Mouse (Mus musculus): ENCODE measurements at regions not wholly inside any gene's neighbourhood (a gene's known extent, or its start where the extent isn't known, plus 50 kb on each side); places are given as distances from the start of the nearest gene placed in this dataset.
"Not testable (repeated sequence)": the region's sequence is repeated elsewhere in the genome, so short reads cannot be mapped to it uniquely, and the experiment has no call there.

DNA sequence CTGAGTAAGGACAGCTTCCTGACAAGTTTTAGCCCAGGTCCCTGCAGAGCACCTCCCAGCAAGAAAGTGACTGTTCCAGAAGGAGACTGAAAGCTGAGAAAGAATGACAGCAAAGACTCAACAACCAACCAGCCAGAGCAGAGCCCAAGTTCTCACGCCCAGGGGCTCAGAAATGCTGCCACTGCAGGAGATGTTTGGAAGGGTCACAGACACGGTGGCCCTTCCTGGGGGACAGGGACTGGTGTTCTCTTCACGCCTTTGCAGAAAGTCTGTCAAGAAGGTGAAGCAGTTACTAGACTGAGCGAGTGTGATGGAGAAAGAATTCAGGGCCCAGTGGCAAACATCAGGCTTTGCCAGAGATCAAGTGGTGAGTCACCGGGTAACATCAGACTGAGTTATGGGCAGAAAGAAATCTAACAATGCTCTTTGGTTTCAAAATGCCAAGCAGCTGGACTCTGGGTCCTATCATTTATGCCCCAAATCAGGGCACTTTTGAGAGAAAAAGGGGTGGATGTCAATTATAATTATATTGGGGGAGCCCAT is 154.2 kb upstream of the Hes1 start:
- DNase-seq (ENCODE audit: extremely low read depth, low read depth, low spot score) = no peak

DNA sequence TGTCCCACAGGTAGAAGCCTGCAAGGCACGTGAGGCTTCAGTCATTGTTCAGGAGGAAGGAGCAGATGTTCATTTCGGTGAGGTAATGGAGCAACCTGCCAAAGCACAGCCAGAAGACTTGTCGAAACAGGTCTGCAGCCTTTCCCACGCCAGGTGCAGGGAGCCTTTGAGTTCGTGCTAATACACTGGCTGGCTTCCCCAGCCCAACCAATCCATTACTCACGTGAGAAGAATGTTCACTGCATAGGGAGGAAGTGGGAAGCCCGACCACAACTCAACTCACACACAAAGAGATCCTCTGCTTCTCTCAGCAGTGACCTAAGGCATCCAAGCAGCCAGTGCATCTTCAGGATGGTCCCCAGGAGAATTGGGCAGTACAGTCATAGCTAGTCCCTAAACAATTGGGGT is 153.0 kb upstream of the Hes1 start:
- DNase-seq (ENCODE audit: extremely low read depth, low read depth, low spot score) = peak; percentile 91

DNA sequence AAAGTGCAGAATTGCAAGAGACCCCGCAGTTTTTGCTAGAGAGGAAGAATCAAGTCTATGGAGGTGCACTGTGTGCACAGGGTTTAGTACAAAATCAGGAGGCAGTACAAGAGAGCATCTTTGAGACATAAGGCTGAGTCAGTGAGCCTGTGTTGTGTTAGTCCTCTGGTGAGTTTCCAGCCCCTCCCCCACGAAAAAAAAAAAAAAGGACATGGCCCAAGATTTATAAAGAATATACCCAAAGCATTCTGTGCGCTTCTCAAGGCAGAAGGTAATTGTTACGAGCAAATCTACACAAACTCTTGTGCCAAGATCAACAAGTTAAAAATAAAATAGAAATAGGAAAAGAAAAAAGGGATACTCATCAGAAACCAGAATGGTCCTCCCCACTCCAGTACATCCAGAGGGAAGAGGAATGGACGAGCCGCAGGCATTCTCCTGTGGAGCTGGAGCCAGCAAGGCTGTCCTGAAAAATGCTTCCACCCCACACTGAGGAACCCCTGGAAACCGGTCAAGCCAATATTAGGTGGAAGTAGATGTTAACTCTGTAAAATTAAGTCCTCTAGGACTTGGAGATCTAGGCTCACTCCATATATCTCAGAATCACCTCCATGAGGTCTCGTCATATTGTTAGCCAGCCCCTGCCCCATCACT is 150.7 kb upstream of the Hes1 start:
- DNase-seq (ENCODE audit: extremely low read depth, low read depth, low spot score) = no peak

DNA sequence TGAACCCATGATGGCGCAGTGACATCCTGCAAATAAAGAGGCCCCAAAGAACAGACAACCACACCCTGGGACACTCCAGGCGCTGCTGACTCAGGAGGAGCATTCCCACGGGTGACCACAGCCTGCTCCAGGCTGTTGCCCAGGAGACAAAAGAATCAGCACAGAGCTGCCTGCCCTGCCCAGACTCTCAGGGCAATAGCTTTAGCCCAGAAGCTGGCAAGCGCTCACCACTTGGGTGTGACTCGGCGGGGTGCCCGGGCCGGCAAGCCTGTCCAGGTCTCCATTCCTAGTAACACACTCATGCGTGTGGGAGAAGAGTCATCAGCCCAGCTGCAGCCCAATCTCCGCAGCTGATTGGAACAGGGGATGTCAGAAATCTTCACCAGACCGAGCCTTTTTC is 148.8 kb upstream of the Hes1 start:
- DNase-seq (ENCODE audit: extremely low read depth, low read depth, low spot score) = no peak

DNA sequence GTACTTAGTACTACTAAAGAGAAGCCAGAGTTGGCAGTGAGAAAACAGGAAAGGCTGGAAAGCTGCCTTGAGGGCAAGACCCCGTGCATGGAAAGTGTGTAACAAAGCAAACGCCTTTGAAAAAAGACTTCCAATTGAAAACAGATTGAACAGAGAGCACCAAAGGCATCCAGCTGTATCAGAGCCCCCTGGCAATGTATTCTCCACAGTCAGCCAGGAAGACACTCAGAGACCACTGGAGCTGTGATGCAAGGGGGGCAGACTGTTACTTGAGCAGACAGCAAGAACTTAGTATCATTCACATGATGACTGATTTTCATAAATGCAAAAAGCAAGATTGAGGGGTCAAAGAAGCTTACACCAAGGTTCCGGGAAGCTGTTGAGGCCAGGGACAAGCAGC is 146.2 kb upstream of the Hes1 start:
- DNase-seq (ENCODE audit: extremely low read depth, low read depth, low spot score) = no peak

DNA sequence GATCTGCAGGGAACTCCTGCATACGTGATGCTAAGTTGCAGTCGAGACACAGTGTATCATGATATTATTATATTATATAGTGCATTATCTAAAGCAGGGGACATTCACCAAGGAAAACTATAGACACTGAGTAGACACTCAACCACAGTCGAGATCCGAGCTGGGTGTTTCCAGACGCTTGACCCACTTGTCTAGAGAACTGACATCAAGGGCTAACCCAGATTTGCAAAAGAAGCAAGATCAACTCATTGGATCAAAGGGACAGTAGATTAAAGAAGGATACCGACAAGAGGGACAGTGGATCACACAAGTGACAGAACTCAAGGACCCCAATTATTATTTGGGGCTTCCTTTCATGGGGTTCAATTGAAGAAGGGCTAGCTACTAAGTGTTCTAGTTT is 145.8 kb upstream of the Hes1 start:
- DNase-seq (ENCODE audit: extremely low read depth, low read depth, low spot score) = no peak

DNA sequence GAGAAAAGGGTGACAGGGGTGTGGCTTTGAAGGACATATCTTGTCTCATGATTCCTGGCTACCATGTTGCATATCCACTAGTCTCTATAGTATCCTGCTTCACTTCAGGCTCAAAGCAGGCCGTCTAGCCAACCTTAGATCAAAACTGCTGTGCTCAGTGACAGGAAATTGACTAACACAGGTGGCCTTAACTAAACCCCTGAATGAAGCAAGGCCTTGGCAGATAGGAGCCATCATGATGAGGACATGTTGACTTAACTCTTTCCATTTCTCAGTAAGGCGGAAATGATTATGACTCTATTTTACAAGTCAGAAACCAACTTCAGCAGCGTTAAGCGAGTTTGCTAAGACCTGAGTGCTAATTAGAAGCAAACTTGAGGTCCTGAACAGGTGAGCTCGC is 143.2 kb upstream of the Hes1 start:
- no peak for DNase-seq (ENCODE audit: extremely low read depth, low read depth, low spot score)

DNA sequence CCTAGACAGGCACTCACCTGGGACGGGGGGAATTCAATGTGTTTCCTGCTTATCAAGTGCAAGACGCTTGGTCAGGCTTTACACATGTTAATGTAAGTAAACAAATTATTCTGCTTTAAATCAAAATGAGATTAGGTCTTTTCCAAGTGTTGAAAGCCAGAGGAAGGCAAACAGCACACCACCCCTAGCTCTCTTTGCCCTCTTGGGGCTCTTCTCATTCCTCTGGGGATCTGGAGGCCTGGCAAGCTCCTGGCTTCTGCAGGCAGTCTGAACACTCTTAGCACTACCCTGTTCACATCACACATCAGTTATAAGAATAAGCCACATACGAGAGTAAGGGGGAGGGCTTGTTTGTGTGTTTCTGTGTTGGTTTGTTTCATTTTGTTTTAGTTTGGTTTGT is 142.8 kb upstream of the Hes1 start:
- no peak for DNase-seq (ENCODE audit: extremely low read depth, low read depth, low spot score)

DNA sequence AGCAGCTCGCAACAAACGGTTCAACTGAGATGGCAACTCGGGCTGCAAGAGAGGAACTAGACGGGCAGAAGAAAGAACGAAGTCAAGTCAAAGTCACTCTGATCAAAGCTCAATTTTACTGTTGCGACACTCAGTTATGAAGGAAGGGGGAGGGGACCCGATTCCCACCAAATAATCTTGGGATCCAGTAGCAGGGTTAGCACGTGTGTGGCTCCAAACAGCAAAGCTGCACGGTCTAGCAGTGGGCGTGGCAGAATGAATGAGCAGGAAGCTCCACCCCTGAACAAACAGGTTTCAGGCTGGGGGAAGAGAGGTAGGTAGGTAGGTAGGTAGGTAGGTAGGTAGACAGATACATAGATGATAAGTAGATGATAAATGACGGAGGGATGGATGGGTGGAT is 136.9 kb upstream of the Hes1 start:
- not testable (repeated sequence) for DNase-seq (ENCODE audit: extremely low read depth, low read depth, low spot score)

DNA sequence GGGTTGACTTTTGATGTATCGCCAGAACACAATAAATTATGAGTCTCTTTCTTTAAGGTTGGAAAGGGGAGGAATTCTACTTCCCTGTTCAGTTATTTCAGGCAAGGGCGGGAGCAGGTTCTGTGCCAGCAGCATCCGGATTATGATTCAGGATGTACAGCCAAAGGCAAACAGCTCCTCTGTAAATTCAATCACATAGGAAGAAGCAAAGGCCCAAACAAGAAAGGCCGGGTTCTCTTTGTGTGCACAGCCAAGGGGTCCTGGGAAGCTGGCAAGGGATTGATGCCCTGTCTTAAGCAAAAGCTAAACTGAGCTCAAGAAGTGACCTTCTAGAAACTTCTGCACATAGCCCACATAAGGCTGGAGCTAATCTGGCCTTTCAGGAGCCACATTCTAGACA is 135.9 kb upstream of the Hes1 start:
- DNase-seq (ENCODE audit: extremely low read depth, low read depth, low spot score) = no peak

DNA sequence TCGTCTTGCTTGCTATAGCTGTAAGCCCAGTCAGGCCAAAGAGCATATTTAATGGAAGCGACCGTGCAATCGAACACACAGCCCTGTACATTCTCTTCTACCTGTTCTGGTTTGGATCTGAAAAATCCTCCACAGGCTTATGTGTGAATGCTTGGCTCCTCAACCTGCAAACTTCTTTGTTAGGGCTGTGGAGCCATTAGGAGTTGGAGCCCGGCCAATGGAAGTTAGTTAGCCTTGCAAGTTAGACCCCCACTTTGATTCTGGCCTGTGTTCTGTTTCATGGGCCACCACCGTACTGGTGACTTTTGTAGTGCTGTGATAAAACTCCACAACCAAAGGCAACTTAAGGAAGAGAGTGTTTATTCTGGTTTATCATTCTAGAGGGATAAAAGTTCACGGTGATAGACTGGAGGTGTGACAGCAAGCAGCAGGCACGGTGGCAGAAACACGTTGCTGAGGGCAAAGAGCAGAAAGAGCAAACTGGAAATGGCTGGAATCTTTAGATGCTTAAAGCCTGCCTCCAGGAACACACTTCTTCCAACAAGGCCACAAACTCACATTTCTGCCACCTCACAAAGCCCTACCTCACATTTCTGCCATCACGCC is 132.3 kb upstream of the Hes1 start:
- no peak for DNase-seq (ENCODE audit: extremely low read depth, low read depth, low spot score)

DNA sequence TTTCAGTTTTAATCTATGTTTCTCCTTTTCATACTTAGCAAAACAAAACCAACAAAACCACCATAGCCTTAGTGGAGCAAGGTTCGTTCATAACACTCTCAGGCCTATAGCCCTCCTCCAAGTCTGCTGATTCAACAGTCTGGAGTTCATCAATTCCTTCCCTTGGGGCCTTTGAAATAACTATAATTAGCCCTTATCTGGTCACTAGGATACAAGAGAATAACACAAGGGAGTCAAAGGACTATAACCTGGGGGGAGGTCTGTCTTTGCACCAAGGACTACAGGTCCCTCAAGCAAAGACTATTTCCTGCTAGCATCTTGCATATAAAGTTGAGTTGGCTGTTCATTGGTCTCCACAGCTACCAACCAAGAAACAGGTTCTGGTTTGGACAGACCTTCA is 129.5 kb upstream of the Hes1 start:
- no peak for DNase-seq (ENCODE audit: extremely low read depth, low read depth, low spot score)

DNA sequence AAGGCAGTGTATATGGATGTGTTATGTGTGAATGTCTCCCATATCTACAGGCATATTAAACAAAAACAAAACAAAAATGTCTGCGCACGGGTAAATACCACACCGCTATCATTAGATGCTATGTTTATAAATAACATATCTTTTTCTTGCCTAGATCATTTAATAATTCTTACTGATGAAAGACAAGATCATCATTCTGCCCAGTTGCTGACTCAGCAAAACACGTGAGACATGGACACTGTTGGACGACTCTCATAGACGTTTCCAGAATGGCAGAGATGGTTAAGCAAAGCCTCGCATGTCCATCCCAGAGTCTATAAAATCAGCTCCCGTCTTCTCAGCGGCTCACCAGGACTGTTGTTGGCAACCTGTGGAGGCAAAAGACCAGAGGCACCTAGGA is 125.5 kb upstream of the Hes1 start:
- no peak for DNase-seq (ENCODE audit: extremely low read depth, low read depth, low spot score)

DNA sequence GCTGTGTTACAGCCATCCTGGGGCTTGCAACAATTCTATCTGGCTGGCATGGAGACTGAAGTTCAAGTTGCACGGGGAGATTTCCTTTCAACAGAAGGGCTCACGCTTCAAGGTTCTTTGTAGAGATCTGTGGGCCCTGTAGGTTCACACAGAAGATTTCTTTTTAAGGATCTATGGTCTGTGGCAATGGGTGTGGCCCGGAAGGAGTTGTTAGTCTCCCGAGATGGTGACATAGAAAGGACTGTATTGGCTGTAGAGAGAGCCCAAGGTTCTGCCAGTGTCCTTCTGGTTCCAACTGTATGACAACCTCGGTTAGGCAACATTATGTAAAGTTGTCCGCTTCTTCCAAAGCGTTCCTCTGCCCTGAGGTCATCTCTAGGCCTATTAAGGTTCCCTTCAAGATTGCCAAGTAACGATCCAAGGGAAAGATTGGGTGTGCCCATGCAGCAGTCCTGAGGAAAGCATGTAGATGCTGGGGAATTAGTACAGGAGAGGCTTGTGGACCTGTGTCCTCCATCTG is 124.8 kb upstream of the Hes1 start:
- DNase-seq (ENCODE audit: extremely low read depth, low read depth, low spot score) = no peak

DNA sequence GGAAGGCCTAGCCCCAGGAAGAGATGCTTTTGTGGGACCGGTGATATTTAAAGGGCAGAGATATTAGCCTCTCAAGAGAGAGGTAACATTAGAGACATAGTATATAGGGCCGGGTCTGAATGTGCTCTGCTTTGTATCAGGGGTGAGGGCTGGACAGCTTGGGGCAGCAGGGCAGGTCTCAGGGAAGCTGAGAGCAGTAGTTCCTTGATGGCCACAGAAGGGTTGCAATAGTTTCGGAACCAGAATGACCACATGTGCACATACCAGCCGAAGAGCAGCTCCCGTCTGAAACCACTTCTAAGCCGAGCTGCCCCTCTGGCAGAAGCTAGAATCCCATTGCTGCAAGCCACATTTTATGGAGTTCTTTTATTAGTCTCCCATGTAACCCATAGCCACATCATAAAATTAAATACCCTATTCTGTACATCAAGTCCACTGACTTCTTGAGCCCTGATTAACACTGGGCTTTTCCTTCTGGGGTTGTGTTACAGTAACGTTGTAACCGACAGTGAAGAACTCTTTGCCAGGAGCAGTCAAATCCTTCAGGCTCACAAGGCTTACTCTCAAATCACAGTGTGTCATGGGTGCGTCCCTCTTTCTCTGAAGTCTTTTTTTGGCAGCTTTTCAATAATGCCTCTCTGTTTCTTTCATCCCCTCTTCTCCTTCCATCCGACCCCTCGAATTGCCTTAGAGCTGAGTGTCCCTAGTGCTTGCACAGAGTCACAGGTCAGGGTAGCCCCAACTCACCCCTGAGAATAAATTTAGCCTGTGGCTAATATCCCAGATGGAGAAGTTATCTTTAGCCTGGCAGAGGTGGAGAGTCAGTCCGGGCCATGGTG is 124.1 kb upstream of the Hes1 start:
- no peak for DNase-seq (ENCODE audit: extremely low read depth, low read depth, low spot score)

DNA sequence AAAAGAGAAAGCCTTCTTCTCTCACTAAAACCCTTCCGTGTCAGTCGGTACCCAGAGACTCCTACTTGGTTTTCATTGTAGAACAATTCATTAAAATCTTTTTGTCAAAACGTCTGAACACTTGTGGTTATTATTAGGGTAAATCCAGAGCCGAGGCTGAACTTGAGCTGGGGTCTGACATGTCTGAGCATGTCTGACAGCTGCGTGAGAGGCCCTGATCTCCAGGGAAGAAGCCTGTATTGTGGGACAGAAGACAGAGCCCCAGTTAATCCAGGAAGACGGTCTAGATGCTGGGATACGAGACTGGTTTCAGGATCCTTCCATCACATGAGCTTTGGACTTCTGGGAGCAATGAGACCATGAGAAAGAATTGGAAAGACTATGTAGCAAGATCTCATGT is 122.1 kb upstream of the Hes1 start:
- DNase-seq (ENCODE audit: extremely low read depth, low read depth, low spot score) = no peak

DNA sequence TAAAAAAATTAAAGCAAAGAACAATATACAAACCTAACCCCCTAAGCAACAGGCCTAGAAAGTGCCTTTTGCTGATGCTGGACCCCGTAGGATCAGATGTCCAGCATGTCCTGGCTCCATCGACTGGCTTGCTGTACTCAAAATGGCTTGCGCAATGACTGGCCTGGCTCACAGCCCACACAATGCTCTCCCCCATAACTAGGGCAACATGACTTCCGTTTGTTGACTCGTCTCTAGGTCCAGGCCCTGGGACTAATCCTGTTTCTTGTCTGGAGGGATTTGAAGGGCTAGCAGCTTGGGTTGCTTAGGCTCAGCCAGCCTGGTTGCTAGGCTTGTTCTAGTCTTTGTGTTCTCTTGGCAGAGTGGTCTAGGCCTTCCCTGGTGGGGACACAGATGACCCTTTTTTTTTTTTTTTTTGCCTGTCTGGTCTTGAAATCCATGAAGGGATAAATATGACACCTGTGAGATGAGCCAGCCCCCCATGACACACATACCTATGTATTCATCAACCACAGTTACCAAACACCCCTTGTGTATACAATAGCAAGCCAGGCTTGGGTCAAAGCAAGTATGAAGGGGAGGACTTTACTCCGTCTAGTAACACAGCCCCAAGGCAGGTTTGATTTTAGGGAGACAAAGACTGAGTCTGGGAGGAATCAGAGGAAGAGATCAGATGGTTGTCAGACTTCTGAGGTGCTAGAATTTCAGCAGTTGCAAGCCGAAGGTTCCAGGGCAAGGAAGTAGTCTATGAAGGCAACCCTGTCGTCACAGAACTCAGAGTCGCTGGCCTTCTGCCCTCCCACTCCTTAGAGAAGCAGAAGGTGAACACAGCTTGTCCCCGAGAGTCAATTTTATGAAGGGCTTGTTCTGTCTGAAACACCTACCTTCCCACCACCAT is 120.0 kb upstream of the Hes1 start:
- DNase-seq (ENCODE audit: extremely low read depth, low read depth, low spot score) = no peak

DNA sequence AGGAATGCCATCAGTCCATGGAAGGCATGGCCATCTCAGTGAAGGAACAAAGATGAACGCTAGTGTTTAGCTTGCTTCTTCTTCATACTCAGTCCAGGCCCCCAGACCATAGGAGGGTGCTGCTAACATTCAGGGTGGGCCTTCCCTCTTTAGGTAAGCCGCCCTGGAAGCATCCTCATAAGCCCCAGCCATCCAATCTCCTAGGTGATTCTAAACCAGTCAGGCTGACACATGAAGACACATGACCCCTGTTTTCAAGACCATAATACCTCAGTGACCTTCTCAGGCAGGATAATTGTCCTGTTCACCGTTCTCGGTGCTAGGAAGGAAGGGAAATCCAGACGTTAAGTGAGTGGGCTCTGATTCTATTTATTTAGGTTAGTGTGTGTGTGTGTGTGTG is 119.2 kb upstream of the Hes1 start:
- no peak for DNase-seq (ENCODE audit: extremely low read depth, low read depth, low spot score)

DNA sequence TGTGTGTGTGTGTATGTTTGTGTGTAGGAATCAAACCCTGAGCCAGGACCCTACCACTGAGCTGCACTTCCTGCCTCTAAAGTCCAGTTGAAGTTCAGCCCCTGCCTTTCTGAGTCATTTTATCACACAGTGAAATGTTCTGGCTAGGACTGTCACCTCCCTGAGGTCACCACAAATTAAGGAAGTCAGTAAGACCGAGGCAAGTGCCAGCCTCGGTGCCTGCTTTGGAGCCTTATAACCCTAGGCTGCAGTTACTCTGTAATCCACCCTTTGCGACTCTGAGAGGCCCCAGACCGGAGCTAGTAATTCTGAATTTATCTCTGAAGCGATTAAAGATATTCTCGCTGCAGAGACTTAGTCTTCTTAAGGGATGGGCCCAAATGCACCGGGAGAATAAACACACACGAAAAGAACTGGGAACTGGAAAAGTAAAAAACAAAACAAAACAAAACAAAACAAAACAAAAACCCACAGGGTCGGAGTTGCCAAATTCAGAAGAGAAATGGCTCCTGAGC is 118.8 kb upstream of the Hes1 start:
- no peak for DNase-seq (ENCODE audit: extremely low read depth, low read depth, low spot score)

DNA sequence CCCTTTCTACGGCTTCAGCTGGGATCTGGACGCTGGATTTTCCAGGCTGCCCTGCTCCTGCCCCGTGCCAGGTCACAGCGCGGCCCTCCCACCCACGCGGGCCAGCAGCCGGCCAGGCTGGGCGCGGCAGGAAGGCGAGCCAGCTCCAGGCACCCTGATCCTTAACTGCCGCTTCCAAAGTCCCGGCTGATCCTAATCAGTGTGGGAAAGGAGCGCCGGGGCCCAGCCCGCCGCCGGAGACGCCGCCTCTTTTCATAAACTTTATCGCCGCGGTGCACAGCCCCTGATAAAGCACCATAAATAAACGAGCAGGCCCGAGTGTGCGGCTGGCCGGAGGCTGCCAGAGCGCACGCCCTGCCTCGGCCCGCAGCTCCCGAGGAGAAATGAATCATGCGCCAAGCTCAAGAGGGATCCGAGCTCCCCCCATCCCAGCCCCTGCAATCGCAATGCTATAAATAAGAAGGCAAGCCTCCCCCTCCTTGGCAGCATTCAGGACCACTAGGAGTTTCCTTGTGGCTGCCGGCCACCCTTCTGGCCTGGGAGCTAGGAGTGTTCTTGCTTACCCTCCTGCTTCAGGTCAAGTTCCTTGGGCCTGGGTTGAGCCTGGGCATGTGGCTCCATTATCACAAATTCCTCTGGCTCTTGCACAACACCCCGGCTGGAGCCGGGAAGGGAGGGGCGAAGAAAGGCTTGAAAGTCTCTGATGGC is 118.1 kb upstream of the Hes1 start:
- DNase-seq (ENCODE audit: extremely low read depth, low read depth, low spot score) = peak; percentile 62
